Mouse (Mus musculus): ENCODE results near the gene Ttc30a1.

DNA sequence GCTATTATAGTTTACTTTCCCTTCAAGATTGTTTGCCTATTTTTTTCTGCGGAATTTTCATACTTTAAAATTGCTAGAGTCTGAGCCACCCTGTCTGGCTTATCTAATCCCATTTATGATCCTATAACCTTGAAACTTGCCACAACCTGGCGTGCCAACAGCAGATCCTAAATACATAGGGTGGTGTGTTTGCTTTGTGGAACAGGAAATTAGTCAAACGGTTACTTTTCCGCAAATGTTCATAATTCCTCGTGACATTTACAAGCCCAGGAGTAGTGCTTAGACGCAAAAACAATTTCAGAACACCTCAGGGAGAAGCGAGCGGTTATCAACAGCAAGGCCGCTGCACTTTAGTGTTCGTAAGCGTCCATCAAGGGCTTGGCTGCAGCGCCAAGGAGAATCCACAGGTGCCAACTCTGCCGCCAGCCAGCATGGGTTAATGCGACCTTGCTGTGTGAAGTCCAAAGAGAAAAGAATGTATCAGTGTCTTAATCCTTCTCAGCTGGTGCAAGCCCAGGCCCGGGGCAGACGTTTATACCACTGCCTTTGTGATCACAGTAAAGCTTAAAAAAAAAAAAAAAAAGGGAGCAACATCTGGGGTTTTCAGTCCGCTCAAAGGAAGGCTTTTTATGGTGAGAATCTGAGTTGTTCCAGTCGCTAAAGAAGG is 22.5 kb downstream of the Ttc30a1 start:
- TF ChIP-seq CTCF (IDR thresholded peaks at IDR 0.05; ENCODE audit: control insufficient read depth, insufficient read depth, low read length) (no peak), POLR2A (IDR thresholded peaks at IDR 0.05; ENCODE audit: borderline replicate concordance, control insufficient read depth, low read depth, low read length) (no peak)

All from bone marrow, adult 2 months (tissue).